Mouse (Mus musculus): ENCODE data around the gene Gm8122. TPM values are rescaled to one million over a fixed set of nuclear protein-coding genes. Genes with fewer than 3 reads are reported as not detected.
"Not testable (repeated sequence)": the region's sequence is repeated elsewhere in the genome, so short reads cannot be mapped to it uniquely, and the experiment has no call there.

Gm8122 gene
- polyA plus RNA-seq (2015; fragmentation: Nextera tagmentation; extraction: Ambion mirVana), result not detected in 2 replicates

- H3K4me2 ChIP-seq (replicated peaks; ENCODE audit: low read depth); H3K36me3 ChIP-seq (ENCODE audit: control insufficient read depth, insufficient read depth, low read length); ATAC-seq (ENCODE audit: low FRiP score, low TSS enrichment); H3K9ac ChIP-seq (ENCODE audit: low read length); DNase-seq (ENCODE audit: low spot score); H3K27me3 ChIP-seq (ENCODE audit: control insufficient read depth, insufficient read depth, low read length); H3K9me3 ChIP-seq (ENCODE audit: control insufficient read depth, low read length); H3K4me1 ChIP-seq (replicated peaks; ENCODE audit: control insufficient read depth, insufficient read depth); H3K4me3 ChIP-seq (ENCODE audit: low read depth, low read length); H3K27ac ChIP-seq (replicated peaks): not testable (repeated sequence)
- WGBS, result 92% methylated on average over 3 of the region's 4 CpGs
These were observed at the start of gene Gm8122 for GRCm38 (mm10) chr14:43235204-43235603. Gene Gm8122 (minus strand): TSS chr14:43235304.

- not testable (repeated sequence) for H3K4me3 ChIP-seq (ENCODE audit: low read depth, low read length); H3K27me3 ChIP-seq (ENCODE audit: control insufficient read depth, insufficient read depth, low read length); H3K27ac ChIP-seq (replicated peaks); DNase-seq (ENCODE audit: low spot score); H3K9me3 ChIP-seq (ENCODE audit: control insufficient read depth, low read length); ATAC-seq (ENCODE audit: low FRiP score, low TSS enrichment); H3K36me3 ChIP-seq (ENCODE audit: control insufficient read depth, insufficient read depth, low read length); H3K9ac ChIP-seq (ENCODE audit: low read length); H3K4me2 ChIP-seq (replicated peaks; ENCODE audit: low read depth); H3K4me1 ChIP-seq (replicated peaks; ENCODE audit: control insufficient read depth, insufficient read depth)
- 84% methylated on average over 3 of the region's 3 CpGs for WGBS
These were observed 43.6 kb upstream of the Gm8122 start for GRCm38 (mm10) chr14:43278681-43279080.

DNA sequence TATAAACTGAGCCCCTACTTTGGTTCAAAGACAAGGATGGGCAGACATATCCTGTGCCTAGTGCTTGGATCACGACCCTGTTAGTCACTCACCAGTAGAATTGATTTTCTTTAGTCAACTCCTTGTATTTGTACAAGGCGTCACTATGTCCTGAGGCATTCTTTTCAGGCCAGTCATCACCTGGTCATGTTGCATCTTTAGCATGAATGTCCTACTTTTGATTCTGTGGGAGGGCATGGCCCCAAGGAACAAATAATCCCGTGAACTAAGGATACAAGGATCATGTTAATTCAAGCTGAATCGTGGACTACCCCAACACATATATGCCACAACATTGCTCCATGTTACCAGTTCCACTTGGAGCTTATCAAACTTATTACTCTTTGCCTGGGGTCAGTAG, 43.0 kb upstream of the Gm8122 start:
- H3K4me1 ChIP-seq (replicated peaks; ENCODE audit: control insufficient read depth, insufficient read depth); H3K9ac ChIP-seq (ENCODE audit: low read length); H3K4me2 ChIP-seq (replicated peaks; ENCODE audit: low read depth); H3K27me3 ChIP-seq (ENCODE audit: control insufficient read depth, insufficient read depth, low read length); H3K36me3 ChIP-seq (ENCODE audit: control insufficient read depth, insufficient read depth, low read length); ATAC-seq (ENCODE audit: low FRiP score, low TSS enrichment); H3K9me3 ChIP-seq (ENCODE audit: control insufficient read depth, low read length); H3K4me3 ChIP-seq (ENCODE audit: low read depth, low read length); DNase-seq (ENCODE audit: low spot score); H3K27ac ChIP-seq (replicated peaks): not testable (repeated sequence)
- 43% methylated on average over 4 of the region's 4 CpGs for WGBS

GRCm38 (mm10) chr14:43277468-43277867, 42.4 kb upstream of the Gm8122 start:
- not testable (repeated sequence) for H3K9ac ChIP-seq (ENCODE audit: low read length); H3K4me2 ChIP-seq (replicated peaks; ENCODE audit: low read depth); DNase-seq (ENCODE audit: low spot score); H3K27ac ChIP-seq (replicated peaks); H3K27me3 ChIP-seq (ENCODE audit: control insufficient read depth, insufficient read depth, low read length); ATAC-seq (ENCODE audit: low FRiP score, low TSS enrichment); H3K4me1 ChIP-seq (replicated peaks; ENCODE audit: control insufficient read depth, insufficient read depth); H3K36me3 ChIP-seq (ENCODE audit: control insufficient read depth, insufficient read depth, low read length); H3K4me3 ChIP-seq (ENCODE audit: low read depth, low read length); H3K9me3 ChIP-seq (ENCODE audit: control insufficient read depth, low read length)
- WGBS, result 62% methylated on average over 2 of the region's 2 CpGs

- not testable (repeated sequence) for H3K27me3 ChIP-seq (ENCODE audit: control insufficient read depth, insufficient read depth, low read length); ATAC-seq (ENCODE audit: low FRiP score, low TSS enrichment); H3K36me3 ChIP-seq (ENCODE audit: control insufficient read depth, insufficient read depth, low read length); H3K4me2 ChIP-seq (replicated peaks; ENCODE audit: low read depth); H3K9ac ChIP-seq (ENCODE audit: low read length); H3K27ac ChIP-seq (replicated peaks); H3K4me1 ChIP-seq (replicated peaks; ENCODE audit: control insufficient read depth, insufficient read depth); H3K4me3 ChIP-seq (ENCODE audit: low read depth, low read length); H3K9me3 ChIP-seq (ENCODE audit: control insufficient read depth, low read length); DNase-seq (ENCODE audit: low spot score)
- 81% methylated on average over 1 of the region's 1 CpGs for WGBS
These were observed 40.6 kb upstream of the Gm8122 start for GRCm38 (mm10) chr14:43275752-43276151.

DNA sequence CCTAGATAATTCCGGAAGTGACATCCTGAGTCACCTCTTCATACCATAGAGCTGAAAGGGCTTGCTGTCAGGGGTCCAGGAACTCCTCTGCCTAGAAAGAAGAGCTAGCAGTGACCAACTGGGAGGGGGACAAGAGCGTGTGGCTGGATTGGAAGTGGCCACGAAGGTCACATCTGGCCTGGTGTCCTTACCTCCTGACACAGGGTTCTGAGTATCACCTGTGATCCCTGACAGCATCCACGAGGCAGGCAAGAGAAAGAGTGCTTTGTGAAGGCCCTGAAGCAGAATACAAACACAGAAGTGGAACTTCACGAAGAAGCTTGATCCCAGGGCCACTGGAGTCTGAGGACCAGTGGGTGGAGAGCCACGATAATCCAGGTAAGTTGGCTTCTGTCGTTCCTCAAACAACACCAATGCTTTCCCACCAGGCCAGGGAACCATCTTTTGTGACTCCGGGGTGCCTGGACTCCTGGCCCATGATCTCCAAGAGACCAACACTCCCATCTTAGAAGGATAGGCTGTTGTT, 39.9 kb upstream of the Gm8122 start, which contains the start of gene Gm9732:
TSS of gene Gm9732 (plus strand) at position 51 of the 526 bp plus-strand sequence.
- H3K9me3 ChIP-seq (ENCODE audit: control insufficient read depth, low read length); H3K36me3 ChIP-seq (ENCODE audit: control insufficient read depth, insufficient read depth, low read length); H3K27me3 ChIP-seq (ENCODE audit: control insufficient read depth, insufficient read depth, low read length); H3K9ac ChIP-seq (ENCODE audit: low read length); H3K4me3 ChIP-seq (ENCODE audit: low read depth, low read length); H3K4me2 ChIP-seq (replicated peaks; ENCODE audit: low read depth); DNase-seq (ENCODE audit: low spot score); ATAC-seq (ENCODE audit: low FRiP score, low TSS enrichment); H3K27ac ChIP-seq (replicated peaks); H3K4me1 ChIP-seq (replicated peaks; ENCODE audit: control insufficient read depth, insufficient read depth): not testable (repeated sequence)
- WGBS, result 82% methylated on average over 8 of the region's 8 CpGs

DNA sequence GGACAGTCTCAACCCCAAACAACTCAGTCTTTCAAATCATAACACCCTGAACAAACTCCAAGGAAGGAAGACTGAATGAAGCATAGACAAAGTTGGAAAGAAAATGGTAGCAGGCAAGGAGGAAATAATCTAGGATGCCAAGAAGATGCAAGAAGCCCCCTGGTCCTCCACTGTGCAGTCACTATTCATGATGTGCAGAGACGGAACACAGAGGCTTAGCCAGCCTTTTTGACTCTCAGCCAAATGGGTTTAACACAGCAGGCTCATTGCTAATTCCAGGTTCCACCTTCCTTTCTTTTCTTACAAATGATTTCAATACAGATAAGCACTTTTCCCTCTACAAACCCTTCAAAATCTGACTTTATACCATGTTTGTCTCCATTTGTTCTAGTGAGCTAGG, 38.1 kb upstream of the Gm8122 start:
- not testable (repeated sequence) for DNase-seq (ENCODE audit: low spot score); H3K27ac ChIP-seq (replicated peaks); H3K27me3 ChIP-seq (ENCODE audit: control insufficient read depth, insufficient read depth, low read length); H3K4me1 ChIP-seq (replicated peaks; ENCODE audit: control insufficient read depth, insufficient read depth); H3K4me3 ChIP-seq (ENCODE audit: low read depth, low read length); H3K4me2 ChIP-seq (replicated peaks; ENCODE audit: low read depth); H3K9ac ChIP-seq (ENCODE audit: low read length); H3K36me3 ChIP-seq (ENCODE audit: control insufficient read depth, insufficient read depth, low read length); ATAC-seq (ENCODE audit: low FRiP score, low TSS enrichment); H3K9me3 ChIP-seq (ENCODE audit: control insufficient read depth, low read length)
- 43% methylated on average over 1 of the region's 1 CpGs for WGBS

DNA sequence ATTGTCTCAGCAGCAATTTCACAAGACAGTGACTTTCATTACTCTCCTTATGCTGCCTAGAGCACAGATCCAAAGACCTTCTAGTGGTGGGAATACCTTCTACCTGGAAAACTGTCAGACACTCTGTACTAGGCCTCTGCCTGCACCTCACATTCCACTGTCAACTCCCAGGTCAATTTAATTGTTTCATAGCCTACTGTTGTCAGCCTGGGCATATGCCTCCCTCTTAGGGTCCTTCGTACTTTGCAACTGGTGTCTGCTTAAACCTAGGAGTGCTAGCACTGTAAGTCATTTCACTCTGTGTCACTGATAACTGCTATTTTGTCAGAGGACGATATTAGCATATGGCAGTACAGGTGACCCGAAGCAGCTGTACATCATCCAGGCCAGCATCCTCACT, 34.1 kb upstream of the Gm8122 start:
- not testable (repeated sequence) for H3K27ac ChIP-seq (replicated peaks); H3K9me3 ChIP-seq (ENCODE audit: control insufficient read depth, low read length); H3K4me1 ChIP-seq (replicated peaks; ENCODE audit: control insufficient read depth, insufficient read depth); H3K27me3 ChIP-seq (ENCODE audit: control insufficient read depth, insufficient read depth, low read length); H3K36me3 ChIP-seq (ENCODE audit: control insufficient read depth, insufficient read depth, low read length); DNase-seq (ENCODE audit: low spot score); H3K4me3 ChIP-seq (ENCODE audit: low read depth, low read length); H3K4me2 ChIP-seq (replicated peaks; ENCODE audit: low read depth); H3K9ac ChIP-seq (ENCODE audit: low read length); ATAC-seq (ENCODE audit: low FRiP score, low TSS enrichment)
- 78% methylated on average over 3 of the region's 3 CpGs for WGBS

DNA sequence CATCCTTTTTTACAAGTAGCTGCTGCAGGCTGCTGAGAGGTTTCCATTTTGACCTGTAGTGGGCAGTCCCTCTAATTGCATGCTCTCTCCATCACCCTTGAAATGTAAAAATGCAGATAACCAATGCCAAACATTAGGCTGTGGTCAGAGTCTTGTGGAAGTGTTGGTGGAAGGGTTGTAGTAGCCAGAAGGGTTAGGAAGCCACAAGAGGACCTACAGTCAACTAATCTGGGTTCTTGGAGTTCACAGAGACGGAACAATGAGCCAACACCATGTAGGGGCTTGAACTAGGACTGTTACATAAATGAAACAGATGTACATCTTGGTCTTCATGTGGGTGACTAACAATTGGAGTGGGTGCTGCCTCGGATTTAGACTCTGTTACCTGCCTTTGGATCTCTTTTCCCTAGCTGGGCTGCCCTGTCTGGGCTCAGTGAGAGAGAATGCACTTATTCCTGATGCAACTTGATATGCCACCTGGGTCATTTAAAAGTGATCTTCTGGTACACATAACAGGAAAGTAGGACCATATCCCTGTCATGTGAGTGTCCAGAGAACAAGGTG, 33.5 kb upstream of the Gm8122 start:
- not testable (repeated sequence) for H3K4me2 ChIP-seq (replicated peaks; ENCODE audit: low read depth); H3K27ac ChIP-seq (replicated peaks); DNase-seq (ENCODE audit: low spot score); H3K9ac ChIP-seq (ENCODE audit: low read length); H3K4me3 ChIP-seq (ENCODE audit: low read depth, low read length); H3K9me3 ChIP-seq (ENCODE audit: control insufficient read depth, low read length); H3K4me1 ChIP-seq (replicated peaks; ENCODE audit: control insufficient read depth, insufficient read depth); ATAC-seq (ENCODE audit: low FRiP score, low TSS enrichment); H3K36me3 ChIP-seq (ENCODE audit: control insufficient read depth, insufficient read depth, low read length); H3K27me3 ChIP-seq (ENCODE audit: control insufficient read depth, insufficient read depth, low read length)
- WGBS, result 35% methylated on average over 2 of the region's 2 CpGs

Measured in stomach, postnatal 0 days (tissue).